Mouse (Mus musculus) hindbrain, embryonic 16.5 days (tissue): ENCODE data around the gene Myh14. TPM values are rescaled to one million over a fixed set of nuclear protein-coding genes. Genes with fewer than 3 reads are reported as not detected.

Experiments used
- ATAC-seq: fragments of 200-750 bp; cut with Nextera tagmentation; 2 replicates; pipeline ENCODE4 v1.8.0; 2017; ENCODE audit warnings: moderate TSS enrichment, moderate library complexity
- H3K27ac ChIP-seq: fragments of 300-500 bp; sonication (generic); 2 replicates; pipeline ENCODE4 v1.5.1; 2014; ENCODE audit warnings: low read depth, mild to moderate bottlenecking, control low read depth, low read length, moderate library complexity
- H3K27me3 ChIP-seq: fragments of 300-500 bp; sonication (generic); replicated peaks from 2 replicates; pipeline ENCODE4 v1.6.1; 2014; ENCODE audit warnings: low read length; ENCODE audit not compliant: control insufficient read depth, insufficient read depth
- H3K36me3 ChIP-seq: fragments of 300-500 bp; sonication (generic); 2 replicates; pipeline ENCODE4 v1.6.1; 2014; ENCODE audit warnings: mild to moderate bottlenecking, low read length, moderate library complexity, mixed read lengths; ENCODE audit not compliant: control insufficient read depth, insufficient read depth
- H3K4me1 ChIP-seq: fragments of 300-500 bp; sonication (generic); 2 replicates; pipeline ENCODE4 v1.6.1; 2014; ENCODE audit warnings: low read depth, low read length; ENCODE audit not compliant: control insufficient read depth, insufficient read depth
- H3K4me2 ChIP-seq: fragments of 300-500 bp; sonication (generic); 2 replicates; pipeline ENCODE4 v1.6.1; 2014; ENCODE audit warnings: mild to moderate bottlenecking, low read length, control low read depth, moderate library complexity
- H3K4me3 ChIP-seq: fragments of 300-500 bp; sonication (generic); 2 replicates; pipeline ENCODE4 v1.5.1; 2014; ENCODE audit warnings: mild to moderate bottlenecking, low read length, control low read depth, moderate library complexity
- H3K9ac ChIP-seq: fragments of 300-500 bp; sonication (generic); 2 replicates; pipeline ENCODE4 v1.6.1; 2014; ENCODE audit warnings: low read depth, mild to moderate bottlenecking, control low read depth, low read length, moderate library complexity
- H3K9me3 ChIP-seq: fragments of 300-500 bp; sonication (generic); 2 replicates; pipeline ENCODE4 v1.6.1; 2014; ENCODE audit warnings: mild to moderate bottlenecking, low read length, moderate library complexity; ENCODE audit not compliant: control insufficient read depth
- WGBS: fragments of 180-500 bp; shearing (Covaris S2); extraction: QIAGEN DNeasy Blood & Tissue Kit; methylation state at CpG from one replicate; pipeline ENCODE4 v1.1.7; 2014; 5-methylcytosine and 5-hydroxymethylcytosine counted together
- polyA plus RNA-seq: library from polyadenylated mRNA; unstranded; fragments of >200 nt; fragmentation: Nextera tagmentation; extraction: Ambion mirVana; gene quantifications from 2 replicates; pipeline ENCODE4 v1.2.1, GENCODE M21; 2015

Gene Myh14
- polyA plus RNA-seq, 1 experiment from 2014 or later = 8.0 TPM

DNA sequence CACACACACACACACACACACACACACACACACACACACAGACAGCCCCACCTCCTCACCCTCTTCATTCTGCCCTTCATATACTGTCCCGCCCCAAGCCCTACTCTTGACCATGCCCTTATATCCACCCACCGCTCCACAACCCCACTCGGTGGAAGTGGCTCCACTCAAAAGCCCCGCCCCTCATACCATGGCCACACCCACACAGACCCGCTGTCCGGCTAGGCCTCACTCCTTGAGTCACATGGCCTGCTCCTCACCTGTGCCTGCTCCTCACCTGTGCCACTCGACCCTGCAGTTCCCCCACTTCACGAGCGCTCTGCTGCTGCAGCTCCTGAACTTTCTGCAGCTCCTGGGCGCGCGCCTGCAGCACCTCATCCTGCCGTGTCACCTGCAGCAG, 40.2 kb downstream of the Myh14 start:
- Histone ChIP-seq H3K4me1 (no peaks in the 10 kb centered on the region), H3K27ac (no peak overlapping the region), H3K27me3 (no peaks in the 10 kb centered on the region; the same call in 1 of the 2 replicates), H3K4me3 (no peak overlapping the region), H3K4me2 (no peak overlapping the region), H3K9ac (no peak overlapping the region), H3K9me3 (no peaks in the 10 kb centered on the region), H3K36me3 (no peaks in the 10 kb centered on the region)
- 85% methylated on average over 13 of the region's 13 CpGs for WGBS
- no peak for ATAC-seq

DNA sequence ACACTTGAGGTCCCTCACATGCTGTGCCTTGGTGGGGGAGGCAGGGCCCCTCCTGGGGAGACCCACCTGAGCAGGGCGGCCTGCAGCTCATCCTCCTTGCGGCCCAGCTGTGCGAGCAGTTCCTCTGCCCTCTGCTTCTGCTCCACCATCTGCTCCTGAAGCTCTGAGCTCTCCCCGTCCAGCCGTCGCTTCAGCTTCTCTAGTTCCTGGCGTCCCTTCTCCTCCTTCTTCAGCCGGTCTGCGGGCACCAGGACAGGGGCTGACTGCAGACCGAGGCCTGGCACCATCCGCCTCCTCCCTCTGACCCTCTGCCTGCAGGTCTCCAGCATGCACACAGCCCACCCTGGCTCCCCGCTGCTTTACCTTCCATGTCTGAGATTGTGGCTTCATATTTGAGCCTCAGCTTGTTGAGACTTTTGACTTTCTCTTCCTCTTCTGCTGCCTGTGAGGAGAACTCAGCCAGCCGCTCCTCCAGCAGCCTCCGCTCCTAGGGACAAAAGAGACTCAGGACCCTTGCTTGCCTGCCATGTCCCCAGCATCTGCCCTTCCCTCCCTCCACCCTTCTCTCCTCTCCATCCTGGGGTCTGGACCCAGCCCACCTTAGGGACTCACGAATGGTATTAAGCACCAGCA, 42.1 kb downstream of the Myh14 start:
- 82% methylated on average over 15 of the region's 15 CpGs for WGBS
- H3K9me3 ChIP-seq = no peaks in the 10 kb centered on the region
- H3K9ac ChIP-seq = no peak overlapping the region
- no peaks in the 10 kb centered on the region; the same call in 1 of the 2 replicates for H3K27me3 ChIP-seq
- H3K4me3 ChIP-seq = no peak overlapping the region
- no peak for ATAC-seq
- no peak overlapping the region for H3K27ac ChIP-seq
- no peaks in the 10 kb centered on the region for H3K36me3 ChIP-seq
- H3K4me2 ChIP-seq = no peak overlapping the region
- no peaks in the 10 kb centered on the region for H3K4me1 ChIP-seq

DNA sequence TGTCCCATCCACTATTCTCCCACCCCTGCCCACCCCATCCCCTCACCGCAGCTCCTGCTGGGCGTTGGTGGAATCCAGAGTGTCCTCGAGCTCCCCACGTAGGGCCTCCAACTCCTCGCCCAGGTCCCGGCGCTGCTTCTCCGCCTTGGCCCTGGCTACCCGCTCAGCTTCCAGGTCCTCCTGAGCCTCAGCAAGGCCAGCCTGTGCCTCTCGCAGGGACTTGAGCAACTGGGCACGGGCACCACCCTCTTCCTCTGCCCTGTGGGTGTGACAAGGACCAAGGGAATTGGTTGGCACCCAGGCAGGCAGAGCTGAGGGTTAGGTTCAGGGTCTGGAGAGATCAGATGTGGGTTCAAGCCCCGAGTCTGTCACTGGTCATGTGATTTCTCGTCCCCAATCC, 43.7 kb downstream of the Myh14 start:
- no peak overlapping the region for H3K4me3 ChIP-seq
- WGBS = 87% methylated on average over 13 of the region's 13 CpGs
- no peaks in the 10 kb centered on the region for H3K36me3 ChIP-seq
- H3K27me3 ChIP-seq = no peaks in the 10 kb centered on the region; the same call in 1 of the 2 replicates
- ATAC-seq = no peak
- no peaks in the 10 kb centered on the region for H3K4me1 ChIP-seq
- H3K9me3 ChIP-seq = 0 out of 2 replicates have a peak, but pooled peaks cover 4% of the 10 kb centered on the region
- no peak overlapping the region for H3K27ac ChIP-seq
- H3K4me2 ChIP-seq = no peak overlapping the region
- no peak overlapping the region for H3K9ac ChIP-seq

DNA sequence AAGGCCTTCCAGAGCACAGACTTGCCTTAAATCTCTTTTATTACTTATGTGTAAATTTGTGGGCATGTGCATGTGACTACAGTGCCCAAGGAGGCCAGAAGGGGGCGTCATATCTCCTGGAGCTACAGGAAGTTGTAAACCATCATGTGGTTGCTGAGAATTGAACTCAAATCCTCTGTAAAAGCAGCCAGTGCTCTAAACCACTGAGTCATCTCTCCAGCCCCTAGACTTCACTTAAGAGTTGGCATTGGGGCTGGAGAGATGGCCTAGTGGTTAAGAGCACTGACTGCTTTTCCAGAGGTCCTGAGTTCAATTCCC, 44.6 kb downstream of the Myh14 start:
- no peaks in the 10 kb centered on the region for H3K36me3 ChIP-seq
- H3K27ac ChIP-seq = no peak overlapping the region
- H3K4me3 ChIP-seq = no peak overlapping the region
- no peak overlapping the region for H3K9ac ChIP-seq
- H3K4me1 ChIP-seq = no peaks in the 10 kb centered on the region
- no peaks in the 10 kb centered on the region; the same call in 1 of the 2 replicates for H3K27me3 ChIP-seq
- 0 out of 2 replicates have a peak, but pooled peaks cover 4% of the 10 kb centered on the region for H3K9me3 ChIP-seq
- 70% methylated on average over 1 of the region's 1 CpGs for WGBS
- no peak overlapping the region for H3K4me2 ChIP-seq
- ATAC-seq = no peak

DNA sequence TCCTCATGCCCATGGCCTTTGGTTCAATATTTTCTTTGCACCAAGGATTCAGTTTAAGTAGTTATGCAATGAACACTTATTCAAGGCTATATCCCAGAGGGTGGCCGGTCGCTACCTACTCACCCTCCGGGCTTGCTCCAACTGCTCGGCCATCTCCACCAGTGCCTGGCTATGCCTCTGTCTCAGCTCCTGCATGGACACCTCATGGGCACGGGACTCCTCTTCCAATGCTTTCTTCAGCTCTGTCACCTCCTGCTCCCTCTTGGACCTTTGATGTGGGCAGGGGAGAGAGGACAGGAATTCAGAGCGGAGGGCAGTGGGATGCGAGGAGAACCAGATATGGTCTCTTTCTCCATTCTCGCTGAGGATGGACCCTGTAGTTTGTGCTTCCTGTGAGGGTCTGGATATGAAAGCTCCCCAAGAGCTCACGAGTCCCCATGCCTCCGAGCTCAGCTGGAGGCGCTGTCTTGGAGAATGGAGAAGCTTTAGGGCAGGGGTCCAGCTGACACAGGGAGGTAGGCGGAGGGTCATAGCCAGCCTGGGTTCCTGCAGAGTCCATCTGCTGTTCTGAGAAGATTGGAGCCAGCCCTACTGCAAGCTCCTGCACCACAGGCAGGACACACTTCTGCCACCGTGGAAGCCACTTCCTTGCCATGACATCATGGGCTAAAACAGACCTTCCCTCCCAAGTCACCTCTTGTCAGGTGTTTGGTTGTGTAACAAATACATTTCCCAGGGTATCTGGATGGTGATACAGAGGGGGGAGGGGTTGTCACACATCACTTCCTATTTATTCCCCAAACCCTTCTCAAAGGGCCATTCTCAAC, 45.2 kb downstream of the Myh14 start:
- Histone ChIP-seq H3K4me1 (no peaks in the 10 kb centered on the region), H3K4me3 (no peak overlapping the region), H3K9me3 (0 out of 2 replicates have a peak, but pooled peaks cover 4% of the 10 kb centered on the region), H3K9ac (no peak overlapping the region), H3K36me3 (no peaks in the 10 kb centered on the region), H3K27me3 (no peaks in the 10 kb centered on the region; the same call in 1 of the 2 replicates), H3K27ac (no peak overlapping the region), H3K4me2 (no peak overlapping the region)
- ATAC-seq = no peak
- 86% methylated on average over 13 of the region's 13 CpGs for WGBS

DNA sequence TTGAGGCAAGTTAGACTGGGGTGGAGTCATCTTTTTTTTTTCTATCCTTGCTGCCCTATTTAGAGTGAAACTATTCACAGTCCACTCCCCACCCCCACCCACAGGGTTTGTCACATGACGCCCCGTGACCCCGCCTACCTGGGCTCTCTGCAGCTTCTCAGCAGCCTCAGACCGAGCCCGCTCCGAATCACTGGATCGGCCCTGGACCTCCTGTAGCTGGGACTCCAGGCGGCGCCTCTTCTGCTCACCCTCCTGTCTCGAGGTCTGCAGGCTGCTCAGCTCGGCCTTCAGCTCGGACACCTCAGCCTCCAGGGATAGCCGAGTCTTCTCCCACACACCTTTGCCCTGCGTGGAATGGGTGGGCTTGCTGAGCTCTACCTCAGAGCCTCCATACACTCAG, 45.8 kb downstream of the Myh14 start:
- 71% methylated on average over 14 of the region's 14 CpGs for WGBS
- Histone ChIP-seq H3K27me3 (no peaks in the 10 kb centered on the region; the same call in 1 of the 2 replicates), H3K4me2 (no peak overlapping the region), H3K4me3 (no peak overlapping the region), H3K4me1 (no peaks in the 10 kb centered on the region), H3K36me3 (no peaks in the 10 kb centered on the region), H3K9me3 (peaks cover 7% of the 10 kb centered on the region; the same call in 1 of the 2 replicates), H3K9ac (no peak overlapping the region), H3K27ac (no peak overlapping the region)
- no peak for ATAC-seq

DNA sequence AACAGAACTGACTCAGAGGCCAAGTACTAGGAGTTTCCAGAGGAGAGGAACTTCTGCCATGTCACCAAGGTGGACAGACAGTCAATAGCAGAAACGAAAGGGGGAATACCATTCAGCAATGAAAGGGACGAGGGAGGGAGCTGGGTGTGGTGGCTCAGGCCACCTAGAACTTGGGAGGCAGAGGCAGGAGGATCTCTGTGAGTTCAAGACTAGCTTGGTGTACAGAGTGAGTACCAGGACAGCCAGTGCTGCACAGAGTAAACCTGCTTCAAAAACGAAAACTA, 46.2 kb downstream of the Myh14 start:
- Histone ChIP-seq H3K4me1 (no peaks in the 10 kb centered on the region), H3K27me3 (no peaks in the 10 kb centered on the region; the same call in 1 of the 2 replicates), H3K9ac (no peak overlapping the region), H3K27ac (no peak overlapping the region), H3K4me2 (no peak overlapping the region), H3K4me3 (no peak overlapping the region), H3K36me3 (no peaks in the 10 kb centered on the region), H3K9me3 (peaks cover 11% of the 10 kb centered on the region; the same call in 1 of the 2 replicates)
- 89% methylated on average over 3 of the region's 3 CpGs for WGBS
- no peak for ATAC-seq

DNA sequence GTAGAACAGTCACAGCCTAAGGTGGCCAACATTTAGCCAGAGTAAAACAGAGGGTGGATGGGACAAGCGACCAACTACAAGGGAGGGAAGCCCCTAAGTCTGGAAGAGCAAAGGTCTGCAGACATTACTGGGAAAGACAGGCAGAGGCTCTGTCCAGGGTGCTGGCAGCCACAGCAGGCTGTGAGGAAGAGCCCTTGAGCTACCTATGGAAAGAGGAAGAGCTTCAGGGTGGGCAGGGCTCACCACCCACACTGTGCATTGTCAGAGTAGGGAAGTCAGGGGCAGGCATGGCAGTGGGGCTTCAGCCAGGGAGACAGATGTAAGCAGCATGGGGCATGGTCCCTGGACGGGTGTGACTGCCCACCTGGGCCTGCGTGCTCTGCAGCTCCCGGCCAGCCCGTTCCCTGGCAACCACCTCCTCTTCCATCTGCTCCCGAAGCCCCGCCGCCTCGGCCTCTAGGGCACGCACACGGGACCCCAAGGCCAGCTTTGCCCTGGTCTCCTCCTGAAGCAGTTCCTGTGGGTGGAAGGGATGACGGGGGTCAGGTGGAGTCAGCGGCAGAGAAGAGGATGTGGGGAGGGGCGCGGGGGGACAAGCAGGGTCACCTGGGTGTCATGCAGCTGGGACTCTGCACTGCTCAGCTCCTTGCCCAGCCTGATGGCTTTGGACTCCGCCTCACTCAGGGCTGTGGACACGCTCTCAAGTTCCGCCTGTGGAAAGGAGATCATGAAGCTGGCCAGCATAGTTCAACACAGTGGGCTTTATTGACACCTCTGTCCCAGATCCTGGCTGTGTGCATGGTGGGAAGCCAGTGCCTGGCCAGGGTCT, 46.7 kb downstream of the Myh14 start:
- 45% methylated on average over 17 of the region's 18 CpGs for WGBS
- H3K9me3 ChIP-seq = peaks cover 11% of the 10 kb centered on the region; the same call in 1 of the 2 replicates
- no peaks in the 10 kb centered on the region; the same call in 1 of the 2 replicates for H3K27me3 ChIP-seq
- no peak overlapping the region for H3K9ac ChIP-seq
- H3K4me1 ChIP-seq = no peaks in the 10 kb centered on the region
- H3K27ac ChIP-seq = no peak overlapping the region
- H3K4me3 ChIP-seq = no peak overlapping the region
- no peak overlapping the region for H3K4me2 ChIP-seq
- 0 out of 2 replicates have a peak, but pooled peaks have one; percentile 34 for ATAC-seq
- H3K36me3 ChIP-seq = no peaks in the 10 kb centered on the region

DNA sequence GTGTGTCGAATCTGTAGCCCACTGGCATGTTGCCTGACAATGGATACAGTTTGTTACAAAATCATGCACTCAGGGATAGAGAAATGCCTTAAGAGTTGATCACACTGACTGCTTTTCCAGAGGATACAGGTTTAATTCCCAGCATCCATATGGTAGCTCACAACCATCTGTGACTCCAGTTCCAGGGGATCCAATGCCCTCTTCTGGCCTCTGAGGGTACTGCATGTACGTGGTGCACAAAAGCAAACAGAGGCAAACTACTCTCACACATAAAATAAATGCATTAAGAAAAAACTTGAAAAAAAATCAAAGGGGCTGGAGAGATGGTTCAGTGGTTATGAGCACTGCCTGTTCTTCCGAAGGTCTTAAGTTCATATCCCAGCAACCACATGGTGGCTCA, 53.6 kb downstream of the Myh14 start:
- Histone ChIP-seq H3K27me3 (peaks cover 6% of the 10 kb centered on the region; the same call in 1 of the 2 replicates), H3K27ac (no peak overlapping the region), H3K9me3 (peaks cover 8% of the 10 kb centered on the region; the same call in 1 of the 2 replicates), H3K9ac (no peak overlapping the region), H3K4me3 (no peak overlapping the region), H3K36me3 (no peaks in the 10 kb centered on the region), H3K4me1 (no peaks in the 10 kb centered on the region), H3K4me2 (no peak overlapping the region)
- WGBS = 75% methylated on average over 3 of the region's 3 CpGs
- ATAC-seq = no peak
